Mouse (Mus musculus) liver, adult 2 months (tissue): ENCODE measurements at regions not wholly inside any gene's neighbourhood (a gene's known extent, or its start where the extent isn't known, plus 50 kb on each side); places are given as distances from the start of the nearest gene placed in this dataset.

Experiments used
- DNase-seq: peaks from one replicate; pipeline ENCODE4 v3.0.0-alpha.2; 2011; ENCODE audit warnings: low read depth, low spot score; ENCODE audit errors: extremely low read depth
- H3K27ac ChIP-seq: fragments of 200-500 bp; replicated peaks from 2 replicates; pipeline ENCODE4 v1.5.1; 2012; ENCODE audit warnings: low read depth, mild to moderate bottlenecking, control low read depth, inconsistent platforms, low read length; ENCODE audit not compliant: insufficient read depth
- H3K27me3 ChIP-seq: fragments of 200-500 bp; 2 replicates; pipeline ENCODE4 v1.6.1; 2012; ENCODE audit warnings: mild to moderate bottlenecking, moderate library complexity, low read length, inconsistent platforms; ENCODE audit not compliant: control insufficient read depth, insufficient read depth
- H3K36me3 ChIP-seq: fragments of 200-500 bp; 2 replicates; pipeline ENCODE4 v1.6.1; 2012; ENCODE audit warnings: low read length, inconsistent platforms; ENCODE audit not compliant: control insufficient read depth, insufficient read depth
- H3K4me1 ChIP-seq: fragments of 200-500 bp; 2 replicates; pipeline ENCODE4 v1.6.1; 2011; ENCODE audit warnings: low read length; ENCODE audit not compliant: control insufficient read depth, insufficient read depth
- H3K4me3 ChIP-seq: fragments of 200-500 bp; 2 replicates; pipeline ENCODE4 v1.5.1; 2011; ENCODE audit warnings: low read depth, mild to moderate bottlenecking, control low read depth, low read length, moderate library complexity; ENCODE audit not compliant: insufficient read depth
- H3K79me2 ChIP-seq: fragments of 200-500 bp; 2 replicates; pipeline ENCODE4 v1.6.1; 2012; ENCODE audit warnings: inconsistent platforms, mild to moderate bottlenecking, low read length, moderate library complexity; ENCODE audit not compliant: control insufficient read depth, insufficient read depth
- H3K9ac ChIP-seq: fragments of 200-500 bp; 2 replicates; pipeline ENCODE4 v1.6.1; 2012; ENCODE audit warnings: low read depth, mild to moderate bottlenecking, control low read depth, inconsistent platforms, low read length
- CTCF ChIP-seq: fragments of 200-500 bp; IDR thresholded peaks from 2 replicates; pipeline ENCODE4 v1.5.1; 2011; ENCODE audit warnings: low read depth, low read length, control low read depth
- POLR2A ChIP-seq: fragments of 200-500 bp; IDR thresholded peaks from 2 replicates; pipeline ENCODE4 v1.6.1; 2011; ENCODE audit warnings: low read length, control low read depth; ENCODE audit not compliant: insufficient read depth; ENCODE audit errors: extremely low read depth
- WGBS: fragments of 180-500 bp; shearing (Covaris S2); methylation state at CpG from one replicate; pipeline ENCODE4 v1.1.7; 2018; 5-methylcytosine and 5-hydroxymethylcytosine counted together

DNA sequence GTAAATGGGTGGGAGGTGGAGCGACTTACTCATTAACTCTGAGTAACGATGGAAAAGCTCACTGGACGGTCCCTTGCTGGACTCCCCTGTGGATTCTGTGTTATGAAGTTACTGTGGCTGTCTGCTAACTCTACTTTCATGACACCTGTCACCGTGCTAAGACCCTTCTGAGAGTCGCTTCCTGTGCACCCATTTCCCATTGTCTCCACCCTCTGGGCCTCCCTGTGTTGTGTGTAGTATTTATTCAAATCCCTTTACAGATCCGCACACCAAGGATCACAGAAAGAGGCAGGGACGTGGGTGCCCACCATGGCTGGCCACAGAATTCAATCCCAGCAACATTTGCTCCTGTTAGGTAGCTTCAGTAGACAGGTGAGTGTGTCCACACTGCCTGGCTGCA, 357.1 kb upstream of the 3110018I06Rik start:
- H3K9ac ChIP-seq = no peak overlapping the region
- DNase-seq = no peak
- no peaks in the 10 kb centered on the region for H3K27me3 ChIP-seq
- TF ChIP-seq POLR2A (no peak), CTCF (no peak)
- WGBS = 50% methylated on average over 7 of the region's 7 CpGs
- H3K27ac ChIP-seq = no peak overlapping the region
- H3K4me1 ChIP-seq = no peaks in the 10 kb centered on the region
- H3K79me2 ChIP-seq = no peaks in the 10 kb centered on the region
- no peak overlapping the region for H3K4me3 ChIP-seq
- no peaks in the 10 kb centered on the region for H3K36me3 ChIP-seq

GRCm38 (mm10) chr12:107131841-107132240, 356.6 kb upstream of the 3110018I06Rik start:
- Histone ChIP-seq H3K79me2 (no peaks in the 10 kb centered on the region), H3K4me3 (no peak overlapping the region), H3K27ac (no peak overlapping the region), H3K27me3 (no peaks in the 10 kb centered on the region), H3K9ac (no peak overlapping the region), H3K4me1 (no peaks in the 10 kb centered on the region), H3K36me3 (no peaks in the 10 kb centered on the region)
- DNase-seq = no peak
- 53% methylated on average over 6 of the region's 6 CpGs for WGBS
- TF ChIP-seq POLR2A (no peak), CTCF (no peak)

DNA sequence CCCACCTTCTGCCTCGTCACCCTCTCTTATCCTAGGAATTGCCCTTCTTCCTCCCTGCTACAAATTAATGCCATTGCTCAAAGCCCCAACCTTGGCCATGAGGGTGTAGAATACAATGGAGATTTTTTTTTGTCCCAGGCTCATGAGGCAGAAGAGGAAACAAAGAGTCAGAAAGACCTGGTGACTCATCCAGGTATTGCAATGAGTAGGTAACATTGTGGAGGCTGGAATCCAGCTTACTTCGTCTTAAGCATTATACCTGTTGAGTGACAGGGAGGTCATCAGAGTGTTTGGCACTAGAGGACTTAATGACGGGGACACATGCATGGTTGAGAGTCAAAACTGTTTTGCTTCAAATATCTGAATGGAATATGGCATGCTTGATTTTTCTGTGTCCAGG, 355.9 kb upstream of the 3110018I06Rik start:
- H3K27me3 ChIP-seq = no peaks in the 10 kb centered on the region
- WGBS = 59% methylated on average over 3 of the region's 3 CpGs
- H3K36me3 ChIP-seq = no peaks in the 10 kb centered on the region
- DNase-seq = no peak
- no peaks in the 10 kb centered on the region for H3K4me1 ChIP-seq
- H3K27ac ChIP-seq = no peak overlapping the region
- H3K4me3 ChIP-seq = no peak overlapping the region
- H3K79me2 ChIP-seq = no peaks in the 10 kb centered on the region
- no peak for TF ChIP-seq POLR2A
- TF ChIP-seq CTCF = no peak
- H3K9ac ChIP-seq = no peak overlapping the region

DNA sequence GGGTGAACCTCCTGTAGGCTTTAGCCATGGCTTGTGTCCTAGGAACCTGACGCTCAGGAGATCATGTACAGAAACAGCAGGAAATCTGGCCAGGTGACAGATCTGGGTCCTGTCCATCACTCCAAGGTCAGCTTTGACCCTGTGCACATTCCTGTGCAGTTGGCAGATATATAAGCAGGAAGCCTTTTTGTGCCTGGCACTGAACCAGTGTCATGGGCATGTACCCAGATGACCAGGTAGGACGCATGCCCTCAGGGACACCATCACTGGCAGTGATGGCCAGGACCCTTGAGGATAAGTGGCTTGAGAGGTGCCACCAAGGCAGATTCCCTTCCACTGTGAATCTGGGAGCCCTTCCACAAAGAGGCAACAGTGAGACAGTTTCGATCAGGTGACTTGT, 354.1 kb upstream of the 3110018I06Rik start:
- no peaks in the 10 kb centered on the region for H3K4me1 ChIP-seq
- TF ChIP-seq CTCF = no peak
- no peaks in the 10 kb centered on the region for H3K79me2 ChIP-seq
- no peaks in the 10 kb centered on the region for H3K27me3 ChIP-seq
- H3K9ac ChIP-seq = no peak overlapping the region
- DNase-seq = no peak
- no peak overlapping the region for H3K4me3 ChIP-seq
- no peak overlapping the region for H3K27ac ChIP-seq
- H3K36me3 ChIP-seq = no peaks in the 10 kb centered on the region
- 74% methylated on average over 3 of the region's 3 CpGs for WGBS

DNA sequence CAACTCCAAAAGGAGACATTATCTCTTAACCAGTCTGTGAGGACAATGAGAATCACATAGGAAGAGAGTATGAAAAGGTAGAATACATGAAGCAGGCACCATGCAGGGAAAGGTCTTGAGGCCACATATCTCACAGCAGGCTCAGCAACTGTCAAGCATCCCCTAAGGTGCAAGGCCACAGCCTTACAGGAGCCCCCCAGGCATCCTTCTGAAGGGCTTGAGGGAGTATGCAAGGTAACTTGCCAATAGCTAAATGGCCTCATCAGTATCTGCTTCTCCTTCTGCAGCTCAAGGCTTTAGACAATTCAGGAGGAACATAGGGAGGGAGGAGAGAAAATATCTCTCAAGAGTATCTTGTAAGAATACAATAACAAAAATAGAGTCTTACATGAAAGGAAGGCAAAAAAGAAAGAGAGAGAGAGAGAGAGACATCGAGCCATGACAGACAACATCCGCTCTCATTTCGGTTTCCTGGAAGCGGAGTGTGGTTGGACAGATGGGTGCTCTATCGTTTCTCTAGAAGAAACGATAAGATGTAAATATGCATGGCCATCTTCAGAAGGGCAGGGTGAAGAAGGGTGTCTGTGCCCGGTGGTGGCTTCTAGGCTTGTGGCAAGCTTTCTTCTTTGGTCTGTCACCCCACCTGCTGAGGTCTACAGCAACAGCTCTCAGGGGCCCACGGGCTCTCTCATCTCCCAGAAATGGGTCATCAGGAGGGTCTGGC, 349.6 kb upstream of the 3110018I06Rik start:
- H3K4me1 ChIP-seq = no peaks in the 10 kb centered on the region
- no peak overlapping the region for H3K4me3 ChIP-seq
- H3K27me3 ChIP-seq = no peaks in the 10 kb centered on the region
- no peaks in the 10 kb centered on the region for H3K79me2 ChIP-seq
- H3K36me3 ChIP-seq = no peaks in the 10 kb centered on the region
- WGBS = 86% methylated on average over 8 of the region's 8 CpGs
- TF ChIP-seq CTCF = no peak
- no peak for TF ChIP-seq POLR2A
- peak; percentile 4 for DNase-seq
- no peak overlapping the region for H3K27ac ChIP-seq
- H3K9ac ChIP-seq = no peak overlapping the region

GRCm38 (mm10) chr12:107140957-107141595, 347.4 kb upstream of the 3110018I06Rik start:
- H3K79me2 ChIP-seq = no peaks in the 10 kb centered on the region
- WGBS = 77% methylated on average over 9 of the region's 9 CpGs
- no peak for TF ChIP-seq CTCF
- TF ChIP-seq POLR2A = no peak
- no peak overlapping the region for H3K27ac ChIP-seq
- no peaks in the 10 kb centered on the region for H3K4me1 ChIP-seq
- no peaks in the 10 kb centered on the region for H3K27me3 ChIP-seq
- no peaks in the 10 kb centered on the region for H3K36me3 ChIP-seq
- no peak for DNase-seq
- H3K9ac ChIP-seq = no peak overlapping the region
- H3K4me3 ChIP-seq = no peak overlapping the region
